Mouse (Mus musculus): Measurements from ENCODE around the gene Tmem234. TPM values are rescaled to one million over a fixed set of nuclear protein-coding genes. Genes with fewer than 3 reads are reported as not detected.

Tmem234 gene
- total RNA-seq, 2 experiments from 2014 or later: 93.0 to 96.7 TPM

- peak; percentile 42 to 56 for DNase-seq
These were observed 20.9 kb downstream of the Tmem234 start for GRCm38 (mm10) chr4:129621283-129621841.

- no peak for DNase-seq
These were observed 21.8 kb downstream of the Tmem234 start for GRCm38 (mm10) chr4:129622120-129622802.

- no peak for DNase-seq
These were observed 22.5 kb downstream of the Tmem234 start for GRCm38 (mm10) chr4:129622803-129623535.

GRCm38 (mm10) chr4:129623681-129624091, 23.2 kb downstream of the Tmem234 start, which contains the start of gene Ccdc28b:
Gene Ccdc28b (minus strand): TSS chr4:129623947.
- peak; percentile 47 to 63 for DNase-seq

GRCm38 (mm10) chr4:129624281-129625028, 24.0 kb downstream of the Tmem234 start:
- DNase-seq: peak; percentile 89 to 90

- DNase-seq: peak; percentile 58 to 66
These were observed 24.5 kb downstream of the Tmem234 start for GRCm38 (mm10) chr4:129625029-129625370.

GRCm38 (mm10) chr4:129625496-129625895, 25.0 kb downstream of the Tmem234 start:
- DNase-seq: no peak

GRCm38 (mm10) chr4:129626035-129626434, 25.6 kb downstream of the Tmem234 start:
- DNase-seq: no peak

GRCm38 (mm10) chr4:129630944-129631343, 30.5 kb downstream of the Tmem234 start:
- peak; percentile 71 to 80 for DNase-seq

- DNase-seq: no peak
These were observed 31.4 kb downstream of the Tmem234 start for GRCm38 (mm10) chr4:129631867-129632266.

- no peak for DNase-seq
These were observed 33.4 kb downstream of the Tmem234 start for GRCm38 (mm10) chr4:129633852-129634251.

- no peak for DNase-seq
These were observed 38.8 kb downstream of the Tmem234 start for GRCm38 (mm10) chr4:129639221-129639620.

- peak; percentile 57 to 68 for DNase-seq
These were observed 39.7 kb downstream of the Tmem234 start for GRCm38 (mm10) chr4:129640101-129640637.

GRCm38 (mm10) chr4:129640638-129641467, 40.4 kb downstream of the Tmem234 start, which contains the start of gene Txlna:
Gene Txlna (minus strand): TSS chr4:129641065.
- DNase-seq: peak; percentile 97 to 98

- DNase-seq: no peak
These were observed 41.3 kb downstream of the Tmem234 start for GRCm38 (mm10) chr4:129641756-129642155.

- DNase-seq: no peak
These were observed 44.7 kb downstream of the Tmem234 start for GRCm38 (mm10) chr4:129645204-129645603.

- no peak for DNase-seq
These were observed 48.2 kb downstream of the Tmem234 start for GRCm38 (mm10) chr4:129648656-129649055.

- no peak for DNase-seq
These were observed 49.9 kb downstream of the Tmem234 start for GRCm38 (mm10) chr4:129650359-129650758.

GRCm38 (mm10) chr4:129654770-129655169, 54.3 kb downstream of the Tmem234 start:
- no peak for DNase-seq

- no peak for DNase-seq
These were observed 61.1 kb downstream of the Tmem234 start for GRCm38 (mm10) chr4:129661584-129661983.

- no peak for DNase-seq
These were observed 61.9 kb downstream of the Tmem234 start for GRCm38 (mm10) chr4:129662255-129662813.

All from adrenal gland, postnatal 36 days (tissue).